Mouse (Mus musculus): ENCODE results near the gene Cryzl1.

DNA sequence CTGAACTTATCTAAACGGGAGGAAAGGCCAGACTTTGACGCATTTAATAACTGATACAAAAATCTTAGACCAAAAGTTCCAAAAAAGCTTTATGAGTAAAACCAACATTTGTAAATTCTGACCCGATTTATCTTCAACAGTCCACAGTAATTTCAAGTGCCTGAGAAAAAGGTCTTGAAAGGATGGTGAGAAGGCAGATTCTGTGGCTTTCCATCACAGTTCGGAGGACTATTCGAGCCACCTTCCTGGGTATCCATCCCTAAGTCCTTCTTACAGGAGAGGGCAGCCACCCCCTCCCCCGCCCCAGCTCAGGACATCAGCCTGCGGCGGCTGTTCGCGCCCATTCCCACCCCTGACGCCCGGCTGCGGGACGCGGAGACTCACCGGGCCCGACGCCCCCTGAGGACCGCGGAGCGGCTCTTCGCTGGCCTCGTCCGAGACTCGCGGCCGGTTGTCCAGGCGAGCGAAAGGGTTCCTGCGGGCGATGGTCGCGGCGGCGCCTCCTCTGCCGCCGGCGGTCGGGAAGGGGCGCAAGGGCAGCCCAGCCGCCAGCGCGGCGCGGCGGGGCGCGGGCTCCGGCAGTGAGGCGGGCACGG lies 40.7 kb downstream of the Cryzl1 start:
- no peak for TF ChIP-seq EP300 (IDR thresholded peaks at IDR 0.05; ENCODE audit: low read depth)
- no peak for TF ChIP-seq CTCF (IDR thresholded peaks at IDR 0.05; ENCODE audit: low read depth)

Data from heart, postnatal 0 days (tissue).